Mouse (Mus musculus) liver, embryonic 14.5 days (tissue): ENCODE measurements at regions not wholly inside any gene's neighbourhood (a gene's known extent, or its start where the extent isn't known, plus 50 kb on each side); places are given as distances from the start of the nearest gene placed in this dataset.

ENCODE experiments used
- CTCF ChIP-seq: IDR thresholded peaks from 2 replicates; pipeline ENCODE4 v1.5.1; 2016; ENCODE audit warnings: antibody characterized with exemption, low read depth, control low read depth
- EP300 ChIP-seq: IDR thresholded peaks from 2 replicates; pipeline ENCODE4 v1.6.1; 2016; ENCODE audit warnings: antibody characterized with exemption, low read depth

DNA sequence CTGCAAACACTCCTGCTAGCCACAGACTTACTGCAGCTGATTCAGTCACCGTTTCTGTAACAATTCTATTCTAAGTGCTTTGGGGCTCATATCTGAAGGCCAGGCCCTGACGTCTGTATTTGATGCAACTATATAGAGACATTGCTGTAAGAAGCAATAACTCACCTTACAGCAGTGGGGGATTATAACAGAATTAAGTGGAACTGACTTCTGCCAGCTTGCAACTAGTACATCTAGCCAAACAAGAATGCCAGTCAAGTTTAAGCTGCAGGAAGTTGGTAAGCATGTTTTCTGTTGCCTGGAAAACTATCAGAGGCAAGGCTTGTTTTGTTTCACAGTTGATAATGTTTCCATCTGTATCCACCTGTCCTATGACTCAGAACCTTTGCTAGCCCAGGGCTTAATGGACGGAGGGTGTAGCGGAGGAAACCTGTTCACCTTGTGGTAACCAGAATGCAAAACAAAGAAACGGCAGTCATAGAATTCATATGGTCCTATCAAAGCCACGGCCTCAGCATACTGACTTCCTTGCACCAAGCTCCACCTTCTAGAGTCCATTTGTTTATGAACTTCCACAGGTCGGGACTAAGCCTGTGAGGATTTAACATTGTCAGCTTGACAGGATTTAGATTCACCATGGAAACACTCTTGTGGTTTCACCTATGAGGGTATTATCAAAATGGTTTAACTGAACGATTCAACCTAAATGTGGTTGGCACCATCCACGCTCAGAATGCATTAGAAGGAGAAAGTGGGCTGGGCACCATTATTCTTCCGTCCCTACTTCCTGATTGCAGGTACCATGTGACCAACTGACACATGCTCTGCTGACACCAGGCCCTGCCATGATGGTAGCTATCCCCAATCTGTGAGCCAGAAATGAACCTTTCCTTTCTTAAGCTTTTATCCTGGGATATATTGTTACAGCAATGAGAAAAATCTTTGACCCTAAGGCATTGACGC, 216.2 kb downstream of the Irx1 start:
- TF ChIP-seq CTCF (no peak), EP300 (no peak)
